Mouse (Mus musculus) bone marrow, adult 2 months (tissue): ENCODE data around the gene Cybc1.

Source experiments
- CTCF ChIP-seq: fragments of 200-500 bp; IDR thresholded peaks from 2 replicates; pipeline ENCODE4 v1.5.1; 2011; ENCODE audit warnings: low read length, control low read depth; ENCODE audit not compliant: control insufficient read depth, insufficient read depth
- POLR2A ChIP-seq: fragments of 200-500 bp; IDR thresholded peaks from 2 replicates; pipeline ENCODE4 v1.6.1; 2011; ENCODE audit warnings: low read depth, mild to moderate bottlenecking, control low read depth, low read length, borderline replicate concordance; ENCODE audit not compliant: control insufficient read depth

GRCm38 (mm10) chr11:121173203-121173602, 55.9 kb downstream of the Cybc1 start:
- TF ChIP-seq POLR2A (no peak), CTCF (no peak)
